Mouse (Mus musculus) lung, postnatal 0 days (tissue): ENCODE results near the gene Dnaaf1.
A peak's percentile ranks its signal among the peaks of the same experiment; 100 is the strongest.

Experiments used
- CTCF ChIP-seq: IDR thresholded peaks from 2 replicates; pipeline ENCODE4 v1.5.1; 2016; ENCODE audit warnings: antibody characterized with exemption, mild to moderate bottlenecking
- EP300 ChIP-seq: IDR thresholded peaks from 2 replicates; pipeline ENCODE4 v1.6.1; 2016; ENCODE audit warnings: antibody characterized with exemption, mild to moderate bottlenecking, control low read depth

- TF ChIP-seq CTCF (peak; percentile 91), EP300 (no peak)
Measured at GRCm38 (mm10) chr8:119604996-119605395, 30.0 kb downstream of the Dnaaf1 start, which contains the start of gene Taf1c.
